Mouse (Mus musculus) olfactory bulb, adult 2 months (tissue): ENCODE data around the gene Rin3. TPM values are rescaled to one million over a fixed set of nuclear protein-coding genes. Genes with fewer than 3 reads are reported as not detected.

ENCODE experiments used
- H3K27ac ChIP-seq: fragments of 200-500 bp; 2 replicates; pipeline ENCODE4 v1.5.1; 2012; ENCODE audit warnings: low read depth, low read length; ENCODE audit not compliant: insufficient read depth
- H3K4me1 ChIP-seq: fragments of 200-500 bp; 2 replicates; pipeline ENCODE4 v1.6.1; 2012; ENCODE audit warnings: low read length; ENCODE audit not compliant: control insufficient read depth, insufficient read depth
- H3K4me3 ChIP-seq: fragments of 200-500 bp; 2 replicates; pipeline ENCODE4 v1.5.1; 2012; ENCODE audit warnings: mild to moderate bottlenecking, low read depth, low read length, moderate library complexity; ENCODE audit not compliant: insufficient read depth
- CTCF ChIP-seq: fragments of 200-500 bp; IDR thresholded peaks from 2 replicates; pipeline ENCODE4 v1.5.1; 2012; ENCODE audit warnings: low read depth, mild to moderate bottlenecking, low read length, moderate library complexity; ENCODE audit not compliant: insufficient read depth
- POLR2A ChIP-seq: fragments of 200-500 bp; IDR thresholded peaks from 2 replicates; pipeline ENCODE4 v1.6.1; 2012; ENCODE audit warnings: mild to moderate bottlenecking, low read depth, low read length, moderate library complexity; ENCODE audit not compliant: insufficient read depth
- WGBS: fragments of 180-500 bp; shearing (Covaris S2); methylation state at CpG from one replicate; pipeline ENCODE4 v1.1.7; 2018; 5-methylcytosine and 5-hydroxymethylcytosine counted together
- polyA plus RNA-seq: library from polyadenylated mRNA; stranded (reverse); fragments of >200 nt; gene quantifications from 2 replicates; pipeline ENCODE4 v1.2.4, GENCODE M21; 2012; ENCODE audit warnings: low replicate concordance; ENCODE audit not compliant: missing spikeins, insufficient read depth, insufficient read length

Gene Rin3
- polyA plus RNA-seq, result not detected in 2 replicates

GRCm38 (mm10) chr12:102282763-102283482, at the start of gene Rin3:
TSS of gene Rin3 (plus strand) at chr12:102283048.
- Histone ChIP-seq H3K4me3 (peak within 1 kb of the TSS; percentile 59), H3K27ac (no peak within 1 kb of the TSS), H3K4me1 (peaks cover 16% of the 10 kb centered on the region)
- no peak for TF ChIP-seq CTCF
- TF ChIP-seq POLR2A, result no peak
- WGBS, result 1% methylated on average over 71 of the region's 75 CpGs

GRCm38 (mm10) chr12:102235551-102235950, 47.3 kb upstream of the Rin3 start:
- 53% methylated on average over 3 of the region's 3 CpGs for WGBS
- H3K27ac ChIP-seq, result no peak overlapping the region
- no peak overlapping the region for H3K4me3 ChIP-seq
- TF ChIP-seq CTCF (no peak), POLR2A (no peak)
- no peaks in the 10 kb centered on the region for H3K4me1 ChIP-seq

- Histone ChIP-seq H3K4me3 (no peak overlapping the region), H3K4me1 (no peaks in the 10 kb centered on the region), H3K27ac (no peak overlapping the region)
- WGBS, result 87% methylated on average over 6 of the region's 6 CpGs
- TF ChIP-seq CTCF (no peak), POLR2A (no peak)
Observed at GRCm38 (mm10) chr12:102236317-102236716, 46.5 kb upstream of the Rin3 start.

GRCm38 (mm10) chr12:102242076-102242722, 40.6 kb upstream of the Rin3 start:
- Histone ChIP-seq H3K4me1 (no peaks in the 10 kb centered on the region), H3K27ac (no peak overlapping the region), H3K4me3 (no peak overlapping the region)
- 62% methylated on average over 6 of the region's 6 CpGs for WGBS
- TF ChIP-seq CTCF, result no peak
- TF ChIP-seq POLR2A, result no peak

GRCm38 (mm10) chr12:102243915-102244314, 38.9 kb upstream of the Rin3 start:
- WGBS, result 97% methylated on average over 1 of the region's 1 CpGs

GRCm38 (mm10) chr12:102246226-102246625, 36.6 kb upstream of the Rin3 start:
- no peak overlapping the region for H3K4me3 ChIP-seq
- H3K27ac ChIP-seq, result no peak overlapping the region
- TF ChIP-seq CTCF, result no peak
- TF ChIP-seq POLR2A, result no peak
- 94% methylated on average over 5 of the region's 5 CpGs for WGBS
- peaks cover 3% of the 10 kb centered on the region for H3K4me1 ChIP-seq

More at GRCm38 (mm10) chr12:102243915-102244314, 38.9 kb upstream of the Rin3 start:
- no peaks in the 10 kb centered on the region for H3K4me1 ChIP-seq
- H3K27ac ChIP-seq, result no peak overlapping the region
- TF ChIP-seq POLR2A, result no peak
- no peak for TF ChIP-seq CTCF
- no peak overlapping the region for H3K4me3 ChIP-seq

- Histone ChIP-seq H3K27ac (no peak overlapping the region), H3K4me3 (no peak overlapping the region), H3K4me1 (peaks cover 3% of the 10 kb centered on the region)
- no peak for TF ChIP-seq CTCF
- TF ChIP-seq POLR2A, result no peak
- 92% methylated on average over 6 of the region's 6 CpGs for WGBS
Observed at GRCm38 (mm10) chr12:102248104-102248503, 34.7 kb upstream of the Rin3 start.

GRCm38 (mm10) chr12:102250316-102250715, 32.5 kb upstream of the Rin3 start:
- H3K4me3 ChIP-seq, result no peak overlapping the region
- no peak overlapping the region for H3K27ac ChIP-seq
- TF ChIP-seq POLR2A (no peak), CTCF (no peak)
- peaks cover 3% of the 10 kb centered on the region for H3K4me1 ChIP-seq
- WGBS, result 89% methylated on average over 4 of the region's 4 CpGs

GRCm38 (mm10) chr12:102251070-102251469, 31.8 kb upstream of the Rin3 start:
- peaks cover 3% of the 10 kb centered on the region for H3K4me1 ChIP-seq
- TF ChIP-seq CTCF (no peak), POLR2A (no peak)
- no peak overlapping the region for H3K27ac ChIP-seq
- WGBS, result 52% methylated on average over 3 of the region's 3 CpGs
- no peak overlapping the region for H3K4me3 ChIP-seq

GRCm38 (mm10) chr12:102251985-102252384, 30.9 kb upstream of the Rin3 start:
- H3K4me1 ChIP-seq, result peaks cover 3% of the 10 kb centered on the region
- no peak overlapping the region for H3K27ac ChIP-seq
- 72% methylated on average over 3 of the region's 3 CpGs for WGBS
- H3K4me3 ChIP-seq, result no peak overlapping the region
- TF ChIP-seq CTCF (no peak), POLR2A (no peak)
